Mouse (Mus musculus) urinary bladder, adult 18-20 months (tissue): ENCODE measurements around the gene 4930522L14Rik.
"Not testable (repeated sequence)": the region's sequence is repeated elsewhere in the genome, so short reads cannot be mapped to it uniquely, and the experiment has no call there.

Experiments used
- DNase-seq, 2 experiments: peaks; one replicate each; pipeline ENCODE4 v3.0.0; 2022; ENCODE audit warnings: low spot score in 2 of 2, mixed read lengths in 2 of 2

The 4930522L14Rik gene

GRCm38 (mm10) chr5:109751391-109752071, at the start of gene 4930522L14Rik:
Gene 4930522L14Rik, minus strand, starts transcription at chr5:109751886.
- peak; percentile 70 to 76 for DNase-seq

- not testable (repeated sequence) for DNase-seq
Observed at GRCm38 (mm10) chr5:109801466-109801865, 49.8 kb upstream of the 4930522L14Rik start.

- DNase-seq, result not testable (repeated sequence)
Observed at GRCm38 (mm10) chr5:109799948-109800347, 48.3 kb upstream of the 4930522L14Rik start.

- DNase-seq, result not testable (repeated sequence)
Observed at GRCm38 (mm10) chr5:109797017-109797416, 45.3 kb upstream of the 4930522L14Rik start.

GRCm38 (mm10) chr5:109795967-109796652, 44.4 kb upstream of the 4930522L14Rik start:
- DNase-seq, result peak; percentile 28 to 55

- DNase-seq, result not testable (repeated sequence)
Observed at GRCm38 (mm10) chr5:109752073-109752780, 541 bp upstream of the 4930522L14Rik start.

GRCm38 (mm10) chr5:109745081-109745480, 6.6 kb downstream of the 4930522L14Rik start:
- DNase-seq, result not testable (repeated sequence)

GRCm38 (mm10) chr5:109717341-109717740, 34.3 kb downstream of the 4930522L14Rik start:
- not testable (repeated sequence) for DNase-seq

GRCm38 (mm10) chr5:109691205-109691965, 60.3 kb downstream of the 4930522L14Rik start:
- not testable (repeated sequence) for DNase-seq

GRCm38 (mm10) chr5:109690537-109691201, 61.0 kb downstream of the 4930522L14Rik start, which contains the start of gene 5430403G16Rik:
Gene 5430403G16Rik, minus strand, starts transcription at chr5:109691041.
- peak; percentile 51 to 73 for DNase-seq
